ENCODE assay signal across 24 mouse cellular contexts in genomic region chr6:95608123-95608522, GRCm38 (mm10).
"Had no signal": no experiment of that assay in that cellular context is flagged by ENCODE, and none has a peak within 500 bp of the region (broad histone marks: within the 10 kb centered on the region; RNA-seq: fewer than 3 reads in every experiment).

No protein-coding gene starts in this region.

- DNase-seq: gastrocnemius, adult 2 months; gastrocnemius, postnatal 10 days; gastrocnemius, postnatal 25 days; heart, adult 2 months; heart, postnatal 14 days; heart, postnatal 36 days; kidney, adult 18-20 months; kidney, adult 8-10 months; kidney, postnatal 10 days; kidney, postnatal 25 days; kidney, postnatal 4 days; layer of hippocampus, adult 9-11 months; layer of hippocampus, postnatal 36 days; left cerebral cortex, postnatal 4 days had no signal

- H3K4me3 ChIP-seq: gastrocnemius, adult 2 months; heart, adult 2 months; heart, embryonic 13.5 days; heart, embryonic 15.5 days; hindbrain, embryonic 13.5 days; hindbrain, embryonic 15.5 days; layer of hippocampus, adult 2 months; limb, embryonic 13.5 days had no signal

- H3K27ac ChIP-seq: gastrocnemius, adult 2 months; heart, adult 2 months; heart, embryonic 13.5 days; heart, embryonic 15.5 days; hindbrain, embryonic 13.5 days; hindbrain, embryonic 15.5 days; hindbrain, postnatal 0 days; layer of hippocampus, adult 2 months; limb, embryonic 13.5 days had no signal

- H3K9me3 ChIP-seq: heart, embryonic 13.5 days; heart, embryonic 15.5 days; hindbrain, embryonic 13.5 days; hindbrain, embryonic 15.5 days; limb, embryonic 13.5 days had no signal

- H3K36me3 ChIP-seq: heart, embryonic 15.5 days; hindbrain, embryonic 13.5 days; hindbrain, embryonic 15.5 days; limb, embryonic 13.5 days had no signal

- H3K4me2 ChIP-seq: heart, embryonic 11.5 days; heart, embryonic 13.5 days; heart, embryonic 15.5 days; hindbrain, embryonic 13.5 days; hindbrain, embryonic 15.5 days; limb, embryonic 13.5 days had no signal

- ATAC-seq: forebrain, embryonic 16.5 days; hindbrain, postnatal 0 days; intestine, postnatal 0 days had no signal

- H3K4me1 ChIP-seq: heart, embryonic 13.5 days; heart, embryonic 15.5 days; hindbrain, embryonic 15.5 days; limb, embryonic 13.5 days had no signal

- H3K9ac ChIP-seq: heart, embryonic 13.5 days; heart, embryonic 15.5 days; hindbrain, embryonic 13.5 days; hindbrain, embryonic 15.5 days; limb, embryonic 13.5 days had no signal

- H3K27me3 ChIP-seq: heart, embryonic 13.5 days; heart, embryonic 15.5 days; hindbrain, embryonic 13.5 days; hindbrain, embryonic 15.5 days; limb, embryonic 13.5 days had no signal
